Mouse (Mus musculus): ENCODE data around the gene Taar7a. TPM values are rescaled to one million over a fixed set of nuclear protein-coding genes. Genes with fewer than 3 reads are reported as not detected.
A peak's percentile ranks its signal among the peaks of the same experiment; 100 is the strongest.

The Taar7a gene
- total and polyA plus RNA-seq, 2 experiments from 2014 or later, result not detected

GRCm38 (mm10) chr10:23948026-23948425 lies 45.3 kb downstream of the Taar7a start:
- Histone ChIP-seq H3K27me3 (ENCODE audit: insufficient read depth, low read length) (no peaks in the 10 kb centered on the region), H3K4me1 (ENCODE audit: insufficient read depth, low read length) (no peaks in the 10 kb centered on the region), H3K27ac (no peak overlapping the region), H3K36me3 (ENCODE audit: insufficient read depth, low read length) (no peaks in the 10 kb centered on the region), H3K9me3 (ENCODE audit: low read length) (no peaks in the 10 kb centered on the region), H3K4me2 (ENCODE audit: low read depth, low read length) (no peak overlapping the region), H3K4me3 (ENCODE audit: low read length) (no peak overlapping the region), H3K9ac (replicated peaks; ENCODE audit: low read length) (no peak overlapping the region)
- DNase-seq (ENCODE audit: low spot score) (no peak), ATAC-seq (no peak)
- WGBS, result 50% methylated on average over 7 of the region's 7 CpGs
- TF ChIP-seq CTCF (IDR thresholded peaks at IDR 0.05; ENCODE audit: low read depth), result no peak

GRCm38 (mm10) chr10:23942465-23942864 lies 50.8 kb downstream of the Taar7a start:
- no peak overlapping the region for H3K4me3 ChIP-seq (ENCODE audit: low read length)
- no peaks in the 10 kb centered on the region for H3K36me3 ChIP-seq (ENCODE audit: insufficient read depth, low read length)
- H3K9me3 ChIP-seq (ENCODE audit: low read length), result no peaks in the 10 kb centered on the region
- H3K4me1 ChIP-seq (ENCODE audit: insufficient read depth, low read length), result no peaks in the 10 kb centered on the region
- no peak overlapping the region for H3K9ac ChIP-seq (replicated peaks; ENCODE audit: low read length)
- no peak overlapping the region for H3K27ac ChIP-seq
- H3K27me3 ChIP-seq (ENCODE audit: insufficient read depth, low read length), result no peaks in the 10 kb centered on the region
- no peak for DNase-seq (ENCODE audit: low spot score)
- no peak overlapping the region for H3K4me2 ChIP-seq (ENCODE audit: low read depth, low read length)
- no peak for ATAC-seq
- 86% methylated on average over 5 of the region's 5 CpGs for WGBS
- peak; percentile 41 for TF ChIP-seq CTCF (IDR thresholded peaks at IDR 0.05; ENCODE audit: low read depth)

Other genes with a start within 250 kb of the Taar7a start
- gene Rps12, start 206.2 kb downstream of the Taar7a start, total RNA-seq (2014; rRNA removed), result 2,422 and 2,499 TPM in 2 replicates
- 130 and 135 TPM in 2 replicates for gene Rps12, start 206.2 kb downstream of the Taar7a start, polyA plus RNA-seq (2015; fragmentation: Nextera tagmentation; extraction: Ambion mirVana)
- 15.3 and 21.7 TPM in 2 replicates for gene Slc18b1, start 196.5 kb downstream of the Taar7a start, total RNA-seq (2014; rRNA removed)
- 13.5 and 17.4 TPM in 2 replicates for gene Slc18b1, start 196.5 kb downstream of the Taar7a start, polyA plus RNA-seq (2015; fragmentation: Nextera tagmentation; extraction: Ambion mirVana)
- gene Vnn3, start 142.0 kb downstream of the Taar7a start, total RNA-seq (2014; rRNA removed), result 0.11 and 0.16 TPM in 2 replicates
- 0.10 TPM in 1 of 2 replicates, not detected in the other for gene Vnn3, start 142.0 kb downstream of the Taar7a start, polyA plus RNA-seq (2015; fragmentation: Nextera tagmentation; extraction: Ambion mirVana)
- gene Vnn1, start 98.8 kb downstream of the Taar7a start, total RNA-seq (2014; rRNA removed), result 0.89 TPM in 1 of 2 replicates, not detected in the other
- gene Vnn1, start 98.8 kb downstream of the Taar7a start, polyA plus RNA-seq (2015; fragmentation: Nextera tagmentation; extraction: Ambion mirVana), result 0.73 and 1.1 TPM in 2 replicates
- not detected in 2 replicates for gene Taar1, start 73.1 kb downstream of the Taar7a start, total RNA-seq (2014; rRNA removed)
- not detected in 2 replicates for gene Taar1, start 73.1 kb downstream of the Taar7a start, polyA plus RNA-seq (2015; fragmentation: Nextera tagmentation; extraction: Ambion mirVana)
- gene Taar2, start 54.9 kb downstream of the Taar7a start, total RNA-seq (2014; rRNA removed), result not detected in 2 replicates
- 0.33 TPM in 1 of 2 replicates, not detected in the other for gene Taar2, start 54.9 kb downstream of the Taar7a start, polyA plus RNA-seq (2015; fragmentation: Nextera tagmentation; extraction: Ambion mirVana)
- gene Taar3, start 43.9 kb downstream of the Taar7a start, total RNA-seq (2014; rRNA removed), result 0.21 TPM in 1 of 2 replicates, not detected in the other
- gene Taar3, start 43.9 kb downstream of the Taar7a start, polyA plus RNA-seq (2015; fragmentation: Nextera tagmentation; extraction: Ambion mirVana), result not detected in 2 replicates
- gene Taar4, start 33.0 kb downstream of the Taar7a start, total RNA-seq (2014; rRNA removed), result not detected in 2 replicates
- not detected in 2 replicates for gene Taar4, start 33.0 kb downstream of the Taar7a start, polyA plus RNA-seq (2015; fragmentation: Nextera tagmentation; extraction: Ambion mirVana)
- not detected in 2 replicates for gene Taar5, start 22.8 kb downstream of the Taar7a start, total RNA-seq (2014; rRNA removed)
- not detected in 2 replicates for gene Taar5, start 22.8 kb downstream of the Taar7a start, polyA plus RNA-seq (2015; fragmentation: Nextera tagmentation; extraction: Ambion mirVana)
- gene Taar6, start 7.8 kb downstream of the Taar7a start, total RNA-seq (2014; rRNA removed), result not detected in 2 replicates
- not detected in 2 replicates for gene Taar6, start 7.8 kb downstream of the Taar7a start, polyA plus RNA-seq (2015; fragmentation: Nextera tagmentation; extraction: Ambion mirVana)
- gene Taar7b, start 6.5 kb upstream of the Taar7a start, total RNA-seq (2014; rRNA removed), result not detected in 2 replicates
- gene Taar7b, start 6.5 kb upstream of the Taar7a start, polyA plus RNA-seq (2015; fragmentation: Nextera tagmentation; extraction: Ambion mirVana), result not detected in 2 replicates
- not detected in 2 replicates for gene Taar7d, start 33.7 kb upstream of the Taar7a start, total RNA-seq (2014; rRNA removed)
- not detected in 2 replicates for gene Taar7d, start 33.7 kb upstream of the Taar7a start, polyA plus RNA-seq (2015; fragmentation: Nextera tagmentation; extraction: Ambion mirVana)
- gene Taar7e, start 44.1 kb upstream of the Taar7a start, total RNA-seq (2014; rRNA removed), result not detected in 2 replicates
- gene Taar7e, start 44.1 kb upstream of the Taar7a start, polyA plus RNA-seq (2015; fragmentation: Nextera tagmentation; extraction: Ambion mirVana), result not detected in 2 replicates
- gene Taar7f, start 56.0 kb upstream of the Taar7a start, total RNA-seq (2014; rRNA removed), result not detected in 2 replicates
- not detected in 2 replicates for gene Taar7f, start 56.0 kb upstream of the Taar7a start, polyA plus RNA-seq (2015; fragmentation: Nextera tagmentation; extraction: Ambion mirVana)
- gene Taar8a, start 83.0 kb upstream of the Taar7a start, total RNA-seq (2014; rRNA removed), result not detected in 2 replicates
- not detected in 2 replicates for gene Taar8a, start 83.0 kb upstream of the Taar7a start, polyA plus RNA-seq (2015; fragmentation: Nextera tagmentation; extraction: Ambion mirVana)
- gene Taar8b, start 98.8 kb upstream of the Taar7a start, total RNA-seq (2014; rRNA removed), result not detected in 2 replicates
- gene Taar8b, start 98.8 kb upstream of the Taar7a start, polyA plus RNA-seq (2015; fragmentation: Nextera tagmentation; extraction: Ambion mirVana), result not detected in 2 replicates
- gene Taar8c, start 108.4 kb upstream of the Taar7a start, total RNA-seq (2014; rRNA removed), result not detected in 2 replicates
- gene Taar8c, start 108.4 kb upstream of the Taar7a start, polyA plus RNA-seq (2015; fragmentation: Nextera tagmentation; extraction: Ambion mirVana), result not detected in 2 replicates
- gene Taar9, start 116.1 kb upstream of the Taar7a start, total RNA-seq (2014; rRNA removed), result not detected in 2 replicates
- not detected in 2 replicates for gene Taar9, start 116.1 kb upstream of the Taar7a start, polyA plus RNA-seq (2015; fragmentation: Nextera tagmentation; extraction: Ambion mirVana)
- 109 and 111 TPM in 2 replicates for gene Stx7, start 155.8 kb upstream of the Taar7a start, total RNA-seq (2014; rRNA removed)
- gene Stx7, start 155.8 kb upstream of the Taar7a start, polyA plus RNA-seq (2015; fragmentation: Nextera tagmentation; extraction: Ambion mirVana), result 289 and 299 TPM in 2 replicates
- 10.6 and 14.3 TPM in 2 replicates for gene Moxd1, start 230.0 kb upstream of the Taar7a start, total RNA-seq (2014; rRNA removed)
- gene Moxd1, start 230.0 kb upstream of the Taar7a start, polyA plus RNA-seq (2015; fragmentation: Nextera tagmentation; extraction: Ambion mirVana), result 12.9 and 16.2 TPM in 2 replicates

Measured in hindbrain, postnatal 0 days (tissue).